Comparison of ENCODE assay signal across 8 mouse cellular contexts in the genomic region with DNA sequence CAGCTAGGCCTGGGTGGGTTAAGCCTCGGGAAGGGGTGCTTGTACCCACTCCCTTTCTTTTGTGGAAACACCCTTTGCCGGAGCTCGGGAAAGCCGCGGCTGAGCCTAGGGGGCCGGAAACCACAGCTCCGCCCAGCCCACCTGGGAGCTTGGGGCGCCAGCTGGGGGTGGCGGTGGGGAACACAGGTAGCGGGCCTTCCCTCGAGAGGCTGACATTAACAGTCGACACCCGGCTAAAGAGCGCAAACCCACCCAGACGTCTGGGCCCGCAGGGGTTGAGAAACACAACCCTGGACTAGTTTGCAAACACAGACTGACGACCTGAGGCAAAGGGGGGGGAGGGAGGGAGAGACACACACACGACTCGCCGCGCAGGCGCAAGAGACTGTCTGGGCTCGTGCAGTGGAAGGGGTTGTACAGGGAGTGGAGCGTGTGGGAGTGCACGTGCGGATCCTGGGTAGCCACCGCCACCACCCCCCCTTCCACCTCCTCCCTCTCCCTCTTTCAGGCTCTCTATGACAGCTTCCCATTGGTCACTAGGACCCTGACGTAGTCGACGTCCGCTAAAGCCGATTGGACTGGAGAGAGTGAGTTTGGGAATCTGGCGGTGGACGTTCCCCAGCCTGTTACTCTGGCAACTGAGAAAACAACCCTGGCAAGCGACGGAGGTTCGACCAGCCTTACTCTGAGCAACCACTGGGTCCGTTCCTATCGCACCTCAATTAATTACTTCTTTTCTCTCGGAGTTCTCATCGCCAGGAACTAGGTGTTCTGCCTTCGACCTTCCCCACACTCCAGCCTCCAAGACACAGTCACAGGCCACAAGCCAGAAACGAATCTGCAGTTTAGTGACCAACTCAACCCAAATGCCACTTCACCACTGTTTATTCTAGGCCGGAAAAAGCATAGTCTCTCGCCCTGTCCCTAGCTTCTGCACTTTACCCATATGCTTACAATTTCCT. TPM values are rescaled to one million over a fixed set of nuclear protein-coding genes. Genes with fewer than 3 reads are reported as not detected.
A peak's percentile ranks its signal among the peaks of the same experiment; 100 is the strongest.
DNase-seq lines count a peak whose midpoint lies in the region; ATAC-seq lines count a peak whose summit lies in the region.

No protein-coding gene starts in this region.

- H3K4me1 ChIP-seq in heart, embryonic 14.5 days (ENCODE audit: control insufficient read depth in 2 of 2, insufficient read depth in 2 of 2, low read length in 2 of 2): peaks cover 33 to 50% of the 10 kb centered on the region in 2 experiments
- H3K4me1 ChIP-seq in liver, embryonic 12.5 days: peaks cover 86% of the 10 kb centered on the region
- peaks cover 31% of the 10 kb centered on the region for H3K4me1 ChIP-seq in stomach, embryonic 14.5 days (ENCODE audit: control insufficient read depth, insufficient read depth, low read length)

- H3K27me3 ChIP-seq in heart, embryonic 14.5 days (ENCODE audit: control insufficient read depth, insufficient read depth, low read length): peaks cover 23% of the 10 kb centered on the region
- H3K27me3 ChIP-seq in liver, embryonic 12.5 days (replicated peaks): peaks cover 50% of the 10 kb centered on the region
- no peaks in the 10 kb centered on the region for H3K27me3 ChIP-seq in stomach, embryonic 14.5 days (ENCODE audit: control insufficient read depth, insufficient read depth, low read length)

- H3K27ac ChIP-seq in heart, embryonic 14.5 days (replicated peaks in 1 of 2; ENCODE audit: control insufficient read depth in 1 of 2, insufficient read depth in 1 of 2, low read depth in 2 of 2, low read length in 2 of 2): peak overlapping the region; percentile 83 to 98
- H3K27ac ChIP-seq in liver, embryonic 12.5 days: peak overlapping the region; percentile 83
- peak overlapping the region; percentile 99 for H3K27ac ChIP-seq in stomach, embryonic 14.5 days (ENCODE audit: low read length)

- peak overlapping the region; percentile 72 for H3K9ac ChIP-seq in heart, embryonic 14.5 days (ENCODE audit: low read length)
- H3K9ac ChIP-seq in liver, embryonic 12.5 days: peak overlapping the region; percentile 70
- peak overlapping the region; percentile 67 for H3K9ac ChIP-seq in stomach, embryonic 14.5 days (replicated peaks; ENCODE audit: low read depth, low read length)

- DNase-seq in c-Kit-negative CD71-positive TER-119-positive erythroid progenitor cells, embryonic 14.5 days (ENCODE audit: low read depth, low spot score): peak; percentile 65
- DNase-seq in fibroblast of lung, adult 2 months (ENCODE audit: low read depth): peak; percentile 99
- DNase-seq in kidney, postnatal 10 days: peak; percentile 97
- DNase-seq in naive thymus-derived CD4-positive, alpha-beta T cell, adult 2 months (ENCODE audit: low read depth): peak; percentile 91

- no peaks in the 10 kb centered on the region for H3K9me3 ChIP-seq in heart, embryonic 14.5 days (ENCODE audit: control insufficient read depth, low read length)
- no peaks in the 10 kb centered on the region for H3K9me3 ChIP-seq in liver, embryonic 12.5 days (replicated peaks)
- H3K9me3 ChIP-seq in stomach, embryonic 14.5 days (ENCODE audit: control insufficient read depth, low read depth, low read length): no peaks in the 10 kb centered on the region

- peak overlapping the region; percentile 82 for H3K4me2 ChIP-seq in heart, embryonic 14.5 days (ENCODE audit: low read length)
- H3K4me2 ChIP-seq in liver, embryonic 12.5 days: peak overlapping the region; percentile 100
- H3K4me2 ChIP-seq in stomach, embryonic 14.5 days (replicated peaks; ENCODE audit: low read depth, low read length): peak overlapping the region; percentile 99

- WGBS in heart, embryonic 14.5 days: under 1% methylated on average over 45 of the region's 45 CpGs
- under 1% methylated on average over 40 of the region's 45 CpGs for WGBS in liver, embryonic 12.5 days (ENCODE audit: insufficient replicate concordance)
- under 1% methylated on average over 45 of the region's 45 CpGs for WGBS in stomach, embryonic 14.5 days

- no peaks in the 10 kb centered on the region; the same call in 1 of the 2 replicates for H3K36me3 ChIP-seq in heart, embryonic 14.5 days (ENCODE audit: control insufficient read depth, insufficient read depth, low read length)
- H3K36me3 ChIP-seq in liver, embryonic 12.5 days: no peaks in the 10 kb centered on the region
- no peaks in the 10 kb centered on the region; the same call in 1 of the 2 replicates for H3K36me3 ChIP-seq in stomach, embryonic 14.5 days (ENCODE audit: control insufficient read depth, insufficient read depth, low read length)

- peak overlapping the region; percentile 53 to 63 for H3K4me3 ChIP-seq in heart, embryonic 14.5 days (ENCODE audit: control insufficient read depth in 1 of 2, insufficient read depth in 1 of 2, low read depth in 1 of 2, low read length in 2 of 2)
- H3K4me3 ChIP-seq in liver, embryonic 12.5 days: peak overlapping the region; percentile 60
- H3K4me3 ChIP-seq in stomach, embryonic 14.5 days (ENCODE audit: low read depth, low read length): peak overlapping the region; percentile 82

- peak; percentile 60 for ATAC-seq in CD4-positive, CD25-positive, alpha-beta regulatory T cell, adult 4 months
- ATAC-seq in heart, embryonic 14.5 days (ENCODE audit: insufficient number of reproducible peaks, insufficient read depth, low FRiP score, low read depth): peak; percentile 87
- ATAC-seq in liver, embryonic 12.5 days: peak; percentile 80
- ATAC-seq in stomach, embryonic 14.5 days (ENCODE audit: insufficient number of reproducible peaks, insufficient read depth, low FRiP score, low read depth): peak; percentile 90

RNA-seq across cellular contexts. Expression of gene Kdm6b, which starts 5.3 kb away (rescaled TPM):
- 10 to 100 TPM; 30.7 to 32.6 TPM for polyA plus RNA-seq in CD4-positive, CD25-positive, alpha-beta regulatory T cell, adult 4 months (2017; shearing (Covaris generic))
- 18.0 and 22.0 TPM in 2 replicates for polyA plus RNA-seq in heart, embryonic 14.5 days (2014; fragmentation: Nextera tagmentation; extraction: Ambion mirVana)
- 7.1 and 7.5 TPM in 2 replicates for polyA plus RNA-seq in liver, embryonic 12.5 days (2016; fragmentation: Nextera tagmentation; extraction: Ambion mirVana)
- polyA plus RNA-seq in stomach, embryonic 14.5 days (2014; fragmentation: Nextera tagmentation; extraction: Ambion mirVana): 30.6 and 34.3 TPM in 2 replicates

RNA-seq across cellular contexts. Expression of gene Tmem88, which starts 20.7 kb away (rescaled TPM):
- polyA plus RNA-seq in CD4-positive, CD25-positive, alpha-beta regulatory T cell, adult 4 months (2017; shearing (Covaris generic)): 1 to 10 TPM; 1.1 to 1.2 TPM
- 43.1 and 46.7 TPM in 2 replicates for polyA plus RNA-seq in heart, embryonic 14.5 days (2014; fragmentation: Nextera tagmentation; extraction: Ambion mirVana)
- 14.4 and 15.4 TPM in 2 replicates for polyA plus RNA-seq in liver, embryonic 12.5 days (2016; fragmentation: Nextera tagmentation; extraction: Ambion mirVana)
- polyA plus RNA-seq in stomach, embryonic 14.5 days (2014; fragmentation: Nextera tagmentation; extraction: Ambion mirVana): 30.0 and 30.3 TPM in 2 replicates

RNA-seq across cellular contexts. Expression of gene Cyb5d1, which starts 23.3 kb away (rescaled TPM):
- 10 to 100 TPM; 17.0 to 28.2 TPM for polyA plus RNA-seq in CD4-positive, CD25-positive, alpha-beta regulatory T cell, adult 4 months (2017; shearing (Covaris generic))
- 19.9 and 22.1 TPM in 2 replicates for polyA plus RNA-seq in heart, embryonic 14.5 days (2014; fragmentation: Nextera tagmentation; extraction: Ambion mirVana)
- polyA plus RNA-seq in liver, embryonic 12.5 days (2016; fragmentation: Nextera tagmentation; extraction: Ambion mirVana): 15.1 and 15.7 TPM in 2 replicates
- polyA plus RNA-seq in stomach, embryonic 14.5 days (2014; fragmentation: Nextera tagmentation; extraction: Ambion mirVana): 15.0 and 23.5 TPM in 2 replicates

RNA-seq across cellular contexts. Expression of gene Naa38, which starts 23.5 kb away (rescaled TPM):
- polyA plus RNA-seq in CD4-positive, CD25-positive, alpha-beta regulatory T cell, adult 4 months (2017; shearing (Covaris generic)): 100 to 1,000 TPM in 1 of 2 experiments, 10 to 100 TPM in 1; 87.8 to 116 TPM
- 158 and 174 TPM in 2 replicates for polyA plus RNA-seq in heart, embryonic 14.5 days (2014; fragmentation: Nextera tagmentation; extraction: Ambion mirVana)
- 111 and 119 TPM in 2 replicates for polyA plus RNA-seq in liver, embryonic 12.5 days (2016; fragmentation: Nextera tagmentation; extraction: Ambion mirVana)
- polyA plus RNA-seq in stomach, embryonic 14.5 days (2014; fragmentation: Nextera tagmentation; extraction: Ambion mirVana): 158 and 177 TPM in 2 replicates

RNA-seq across cellular contexts. Expression of gene Chd3, which starts 49.6 kb away (rescaled TPM):
- polyA plus RNA-seq in CD4-positive, CD25-positive, alpha-beta regulatory T cell, adult 4 months (2017; shearing (Covaris generic)): 10 to 100 TPM; 71.8 to 80.8 TPM
- 16.5 TPM in 2 replicates for polyA plus RNA-seq in heart, embryonic 14.5 days (2014; fragmentation: Nextera tagmentation; extraction: Ambion mirVana)
- 4.7 and 6.4 TPM in 2 replicates for polyA plus RNA-seq in liver, embryonic 12.5 days (2016; fragmentation: Nextera tagmentation; extraction: Ambion mirVana)
- 85.3 and 87.4 TPM in 2 replicates for polyA plus RNA-seq in stomach, embryonic 14.5 days (2014; fragmentation: Nextera tagmentation; extraction: Ambion mirVana)

Comparison
In these comparisons a context has a peak if more than half of its experiments do, and no peak if none do; other contexts are left out.
1. Peak in every context shown above with its lines: DNase-seq, ATAC-seq, H3K4me3 ChIP-seq and H3K27ac ChIP-seq.